Mouse (Mus musculus) heart, postnatal 0 days (tissue): ENCODE results near the gene Mymx.

ENCODE experiments used
- CTCF ChIP-seq: IDR thresholded peaks from 2 replicates; pipeline ENCODE4 v1.5.1; 2016; ENCODE audit warnings: antibody characterized with exemption, control low read depth, low read depth
- EP300 ChIP-seq: IDR thresholded peaks from 2 replicates; pipeline ENCODE4 v1.6.1; 2016; ENCODE audit warnings: antibody characterized with exemption, low read depth

DNA sequence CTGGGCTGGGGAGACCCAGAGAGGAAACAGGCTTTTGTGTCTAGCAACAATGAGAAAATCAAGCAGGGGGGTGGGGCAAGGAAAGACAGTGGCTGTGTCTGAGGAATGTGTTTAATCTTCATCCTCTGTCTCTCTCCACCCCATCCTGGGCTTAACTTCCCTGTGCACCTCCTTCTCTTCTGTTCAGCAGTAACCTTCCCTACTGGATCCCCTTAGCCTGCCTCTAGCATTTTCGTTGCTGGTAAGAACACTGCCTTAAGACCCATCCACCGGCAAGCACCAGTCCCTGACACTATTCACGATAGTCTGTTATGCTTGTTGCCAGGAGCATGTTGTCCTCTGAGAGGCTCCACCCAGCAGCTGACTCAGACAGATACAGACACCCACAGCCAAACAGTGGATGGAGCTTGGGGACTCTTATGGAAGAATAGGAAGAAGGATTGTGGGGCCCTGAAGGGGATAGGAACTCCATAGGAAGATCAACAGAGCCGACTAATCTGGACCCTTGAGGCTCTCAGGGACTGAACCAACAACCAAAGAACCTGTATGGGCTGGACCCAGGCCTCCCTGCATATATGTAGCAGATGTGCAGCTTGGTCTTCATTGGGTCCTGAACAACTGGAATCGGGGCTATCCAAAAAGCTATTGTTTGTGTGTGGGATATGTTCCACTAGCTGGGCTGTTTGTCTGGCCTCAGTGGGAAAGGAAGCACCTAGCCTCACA is 8.4 kb upstream of the Mymx start:
- no peak for TF ChIP-seq CTCF
- no peak for TF ChIP-seq EP300
